Mouse (Mus musculus) midbrain, embryonic 15.5 days (tissue): Measurements from ENCODE around the gene Mospd2. TPM values are rescaled to one million over a fixed set of nuclear protein-coding genes. Genes with fewer than 3 reads are reported as not detected.

Experiments used
- ATAC-seq: fragments of 200-750 bp; cut with Nextera tagmentation; replicated peaks from 2 replicates; pipeline ENCODE4 v1.8.0; 2017; ENCODE audit warnings: moderate TSS enrichment
- H3K27ac ChIP-seq: fragments of 300-500 bp; sonication (generic); 2 replicates; pipeline ENCODE4 v1.5.1; 2015; ENCODE audit warnings: mild to moderate bottlenecking, inconsistent platforms
- H3K27me3 ChIP-seq: fragments of 300-500 bp; sonication (generic); replicated peaks from 2 replicates; pipeline ENCODE4 v1.6.1; 2015; ENCODE audit warnings: inconsistent platforms
- H3K36me3 ChIP-seq: fragments of 300-500 bp; sonication (generic); replicated peaks from 2 replicates; pipeline ENCODE4 v1.6.1; 2015; ENCODE audit warnings: inconsistent platforms
- H3K4me1 ChIP-seq: fragments of 300-500 bp; sonication (generic); 2 replicates; pipeline ENCODE4 v1.6.1; 2015; ENCODE audit warnings: inconsistent platforms
- H3K4me2 ChIP-seq: fragments of 300-500 bp; sonication (generic); 2 replicates; pipeline ENCODE4 v1.6.1; 2015; ENCODE audit warnings: inconsistent platforms, mild to moderate bottlenecking, moderate library complexity
- H3K4me3 ChIP-seq: fragments of 300-500 bp; sonication (generic); 2 replicates; pipeline ENCODE4 v1.5.1; 2015; ENCODE audit warnings: mild to moderate bottlenecking, inconsistent platforms
- H3K9ac ChIP-seq: fragments of 300-500 bp; sonication (generic); 2 replicates; pipeline ENCODE4 v1.6.1; 2015; ENCODE audit warnings: mild to moderate bottlenecking, inconsistent platforms
- H3K9me3 ChIP-seq: fragments of 300-500 bp; sonication (generic); 2 replicates; pipeline ENCODE4 v1.6.1; 2016; ENCODE audit warnings: inconsistent platforms
- WGBS: fragments of 180-500 bp; shearing (Covaris S2); methylation state at CpG from one replicate; pipeline ENCODE4 v1.1.7; 2015; ENCODE audit warnings: mixed read lengths; 5-methylcytosine and 5-hydroxymethylcytosine counted together
- polyA plus RNA-seq: library from polyadenylated mRNA; unstranded; fragments of >200 nt; fragmentation: Nextera tagmentation; extraction: Ambion mirVana; gene quantifications from 2 replicates; pipeline ENCODE4 v1.2.1, GENCODE M21; 2015

Mospd2 gene
- 13.3 and 14.0 TPM in 2 replicates for polyA plus RNA-seq

DNA sequence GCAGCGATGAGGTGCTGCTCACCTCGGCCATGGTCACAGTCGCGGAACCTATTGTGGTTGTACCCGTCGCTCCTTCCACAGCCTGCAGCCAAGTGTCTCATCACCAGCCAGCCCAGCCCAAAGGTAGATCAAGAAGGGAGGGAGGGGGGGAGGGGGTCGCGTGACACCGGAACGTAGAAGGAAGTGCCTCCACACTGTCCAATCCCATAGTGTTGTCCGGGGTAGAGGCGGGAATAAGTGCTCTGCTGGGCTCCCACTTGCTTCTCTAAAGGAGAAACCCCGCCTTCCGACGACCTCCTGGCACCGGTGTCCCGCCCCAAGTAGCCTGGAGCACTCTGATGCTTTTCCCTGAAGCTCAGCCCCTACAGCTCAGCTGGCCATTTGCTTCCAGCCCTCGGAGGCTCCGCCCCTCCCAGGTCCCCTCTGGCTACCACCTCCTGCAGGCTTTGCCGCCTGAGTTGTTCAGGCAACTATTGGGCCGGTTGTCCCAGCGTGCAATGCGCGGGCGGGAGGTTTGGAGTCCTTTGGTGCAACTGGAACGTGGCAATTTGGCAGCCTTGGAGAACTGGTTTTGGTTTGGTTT is at the start of gene Mospd2, which contains the start of gene Fancb:
Mospd2 (minus strand) TSS at position 183 of the 583 bp plus-strand sequence.
Fancb (plus strand) TSS at position 400 of the 583 bp plus-strand sequence.
- peak within 1 kb of the TSS; percentile 63 for H3K4me3 ChIP-seq
- ATAC-seq = peak; percentile 100
- peak within 1 kb of the TSS; percentile 52 for H3K9ac ChIP-seq
- WGBS = 17% methylated on average over 26 of the region's 26 CpGs
- H3K9me3 ChIP-seq = no peaks in the 10 kb centered on the region
- no peaks in the 10 kb centered on the region for H3K27me3 ChIP-seq
- peak within 1 kb of the TSS; percentile 49 for H3K4me2 ChIP-seq
- H3K27ac ChIP-seq = peak within 1 kb of the TSS; percentile 75
- peaks cover 3% of the 10 kb centered on the region; the same call in 1 of the 2 replicates for H3K4me1 ChIP-seq
- no peaks in the 10 kb centered on the region for H3K36me3 ChIP-seq

DNA sequence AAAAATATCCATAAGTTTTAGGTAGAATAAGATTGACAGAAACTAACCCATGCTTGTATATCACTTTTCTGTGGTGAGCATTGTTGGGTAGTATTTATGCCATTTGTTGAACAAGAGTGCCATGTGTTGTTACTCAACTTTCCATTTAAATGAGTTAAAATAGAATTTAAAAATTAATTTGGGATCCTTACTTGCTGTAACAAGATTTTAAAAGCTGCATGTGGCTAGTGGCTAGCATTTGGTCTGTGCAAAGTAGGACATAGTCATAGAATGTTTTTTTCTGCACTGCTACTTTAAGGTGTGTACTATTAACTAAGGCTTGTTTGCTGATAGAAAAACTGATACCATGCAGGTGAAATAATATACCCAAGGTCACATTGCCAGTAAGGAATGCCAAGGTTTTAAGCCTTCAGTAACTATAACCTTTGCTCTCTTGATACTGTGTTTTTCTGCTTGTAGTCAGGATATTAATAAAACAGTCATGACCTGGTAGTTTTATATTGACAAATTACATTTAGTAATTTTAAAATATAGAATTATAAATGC is 24.7 kb upstream of the Mospd2 start, which contains the start of gene Gm17604:
Gm17604 (minus strand) TSS at position 51 of the 546 bp plus-strand sequence.
- Histone ChIP-seq H3K27me3 (peaks cover 4% of the 10 kb centered on the region; the same call in 1 of the 2 replicates), H3K27ac (no peak within 1 kb of the TSS), H3K4me3 (no peak within 1 kb of the TSS), H3K36me3 (no peaks in the 10 kb centered on the region), H3K4me1 (no peaks in the 10 kb centered on the region), H3K9ac (no peak within 1 kb of the TSS), H3K4me2 (no peak within 1 kb of the TSS), H3K9me3 (no peaks in the 10 kb centered on the region)
- ATAC-seq = no peak

DNA sequence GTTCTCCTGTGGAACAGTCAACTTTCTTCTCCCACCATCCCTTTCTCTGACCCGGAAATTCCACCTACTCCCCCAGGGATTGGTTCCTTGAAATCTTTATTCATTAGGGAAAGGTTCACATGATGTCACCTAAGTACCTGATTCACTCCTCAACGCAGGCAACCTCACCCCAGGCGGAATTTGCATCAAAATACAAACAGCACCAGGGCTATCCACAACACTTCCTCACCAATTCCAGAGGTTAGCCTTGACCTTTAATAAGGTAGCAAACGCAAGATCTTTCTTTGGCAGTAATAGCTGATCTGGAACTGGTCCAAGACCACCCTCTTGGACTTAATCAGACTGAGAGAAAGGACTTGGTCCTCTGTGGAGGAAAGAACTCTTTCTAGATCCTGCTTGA is 23.0 kb upstream of the Mospd2 start:
- ATAC-seq = no peak
- Histone ChIP-seq H3K27me3 (peaks cover 4% of the 10 kb centered on the region; the same call in 1 of the 2 replicates), H3K36me3 (no peaks in the 10 kb centered on the region), H3K4me2 (no peak overlapping the region), H3K9me3 (no peaks in the 10 kb centered on the region), H3K9ac (no peak overlapping the region), H3K4me3 (no peak overlapping the region), H3K4me1 (no peaks in the 10 kb centered on the region), H3K27ac (no peak overlapping the region)
- 42% methylated on average over 4 of the region's 4 CpGs for WGBS

DNA sequence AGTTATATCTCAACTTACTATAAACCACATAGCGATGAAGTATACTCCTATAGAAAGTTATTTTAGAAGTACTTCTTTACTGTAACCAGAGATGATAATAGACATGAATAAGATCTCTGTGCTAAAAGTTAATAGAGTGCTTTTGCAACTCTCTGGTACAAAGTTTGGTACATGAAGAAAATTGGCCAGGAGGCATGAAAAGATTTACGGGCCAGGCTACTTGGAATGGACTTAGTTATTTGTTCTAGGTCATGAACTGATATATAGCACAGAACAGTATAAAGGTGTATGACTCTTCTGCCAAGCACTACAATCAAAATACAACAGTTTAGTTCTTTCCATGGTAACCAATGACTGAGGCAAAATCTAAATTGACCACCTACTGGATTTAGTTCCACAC is 1.3 kb downstream of the Mospd2 start:
- peak overlapping the region; percentile 63; the same call in 1 of the 2 replicates for H3K4me3 ChIP-seq
- peak overlapping the region; percentile 49; the same call in 1 of the 2 replicates for H3K4me2 ChIP-seq
- WGBS = 97% methylated on average over 2 of the region's 2 CpGs
- peaks cover 3% of the 10 kb centered on the region; the same call in 1 of the 2 replicates for H3K4me1 ChIP-seq
- no peak overlapping the region for H3K27ac ChIP-seq
- no peaks in the 10 kb centered on the region for H3K9me3 ChIP-seq
- no peaks in the 10 kb centered on the region for H3K27me3 ChIP-seq
- no peak overlapping the region for H3K9ac ChIP-seq
- no peak for ATAC-seq
- H3K36me3 ChIP-seq = no peaks in the 10 kb centered on the region

DNA sequence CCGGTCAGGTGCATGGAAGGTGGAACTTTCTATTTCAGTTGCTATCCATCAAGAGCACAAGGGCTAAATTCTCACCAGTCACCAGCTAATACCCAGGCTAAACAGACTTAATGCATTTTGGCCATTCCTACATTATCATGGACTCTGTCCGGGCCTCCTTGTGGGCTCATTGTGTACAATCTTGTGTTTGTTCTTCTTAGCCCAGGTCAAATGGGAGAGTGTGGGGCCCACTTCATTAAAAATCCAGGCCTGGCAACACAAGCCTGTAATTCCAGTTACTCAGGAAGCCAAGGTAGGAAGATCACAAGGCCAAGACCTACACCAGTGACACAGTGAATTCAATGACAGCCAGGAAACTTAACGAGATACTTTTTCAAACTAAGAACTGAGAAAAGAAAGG is 9.0 kb downstream of the Mospd2 start:
- H3K36me3 ChIP-seq = no peaks in the 10 kb centered on the region
- 79% methylated on average over 3 of the region's 3 CpGs for WGBS
- H3K27me3 ChIP-seq = no peaks in the 10 kb centered on the region
- ATAC-seq = no peak
- no peaks in the 10 kb centered on the region for H3K9me3 ChIP-seq
- no peaks in the 10 kb centered on the region for H3K4me1 ChIP-seq
- no peak overlapping the region for H3K4me3 ChIP-seq
- H3K27ac ChIP-seq = no peak overlapping the region
- H3K4me2 ChIP-seq = no peak overlapping the region
- H3K9ac ChIP-seq = no peak overlapping the region

DNA sequence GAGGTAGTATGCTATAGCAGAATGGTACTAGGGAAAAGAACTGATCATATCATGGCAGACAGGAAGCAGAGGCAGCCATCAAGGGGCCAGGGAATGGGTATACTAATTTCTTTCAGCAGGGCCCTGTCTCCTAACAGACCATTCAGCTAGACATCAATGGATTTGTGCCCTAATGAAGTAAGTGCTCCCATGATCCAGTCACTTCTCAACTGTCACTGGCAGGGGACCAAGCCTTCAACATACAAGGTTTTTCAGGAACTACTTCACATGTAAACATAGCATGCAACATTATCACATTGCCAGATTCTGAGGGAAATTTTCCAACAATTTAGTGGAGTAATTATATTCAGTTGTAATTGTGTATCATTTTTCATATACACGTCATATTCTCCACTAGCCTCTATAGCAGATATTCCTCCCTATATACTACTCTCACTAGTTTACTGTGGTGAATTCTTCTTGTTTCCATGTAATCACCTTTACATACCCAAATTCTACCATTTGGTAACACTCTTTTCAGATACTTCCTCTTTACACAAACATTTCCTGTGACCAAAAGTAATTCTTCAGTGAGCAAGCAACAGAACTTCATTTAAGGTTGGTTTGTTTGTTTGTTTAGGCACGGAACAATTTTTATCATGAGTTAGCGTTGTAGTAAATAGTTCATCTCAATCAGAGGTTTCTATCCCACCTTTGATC is 14.3 kb downstream of the Mospd2 start:
- Histone ChIP-seq H3K9ac (no peak overlapping the region), H3K27ac (no peak overlapping the region), H3K4me2 (no peak overlapping the region), H3K36me3 (no peaks in the 10 kb centered on the region), H3K27me3 (no peaks in the 10 kb centered on the region), H3K4me1 (no peaks in the 10 kb centered on the region), H3K4me3 (no peak overlapping the region), H3K9me3 (no peaks in the 10 kb centered on the region)
- ATAC-seq = no peak
- WGBS = 88% methylated on average over 3 of the region's 3 CpGs

DNA sequence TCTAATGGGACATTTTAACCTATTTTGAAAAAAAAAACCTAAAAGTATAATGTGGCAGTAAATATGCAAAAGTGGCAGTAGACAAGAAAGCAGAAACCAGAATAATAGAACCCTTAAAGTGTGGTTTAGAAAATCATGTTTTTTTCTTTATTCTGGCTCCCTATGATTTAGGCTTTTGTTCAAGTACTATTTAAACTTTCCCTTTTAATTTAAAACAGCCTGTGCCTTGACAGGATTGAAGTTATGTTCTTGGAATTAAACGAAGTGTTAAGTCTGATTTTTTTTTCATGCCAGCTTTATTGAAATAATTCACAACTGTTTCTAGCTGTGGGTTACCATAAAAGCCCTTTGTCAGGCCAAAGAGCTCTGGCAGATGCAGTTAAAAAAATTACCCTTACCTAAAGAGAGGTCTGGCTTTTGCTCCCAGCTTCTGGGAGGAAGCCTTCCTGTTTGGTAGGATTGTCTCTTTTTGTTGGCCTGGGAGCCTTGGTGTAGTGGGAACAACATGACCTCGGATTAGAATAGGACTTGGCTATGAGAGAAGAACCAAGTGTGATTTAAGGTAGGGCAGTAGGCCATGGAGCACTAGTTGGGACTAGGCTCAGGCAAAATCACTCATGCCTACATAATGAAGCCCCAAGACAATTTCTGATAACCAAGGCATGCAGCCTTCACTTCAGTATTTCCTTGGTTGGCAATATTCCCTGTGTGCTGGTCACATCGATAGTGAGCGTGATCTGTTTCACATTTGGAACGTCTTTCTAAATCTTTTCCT is 27.4 kb downstream of the Mospd2 start:
- Histone ChIP-seq H3K36me3 (no peaks in the 10 kb centered on the region), H3K27me3 (no peaks in the 10 kb centered on the region), H3K27ac (no peak overlapping the region), H3K4me3 (no peak overlapping the region), H3K4me2 (no peak overlapping the region), H3K4me1 (no peaks in the 10 kb centered on the region), H3K9ac (no peak overlapping the region), H3K9me3 (no peaks in the 10 kb centered on the region)
- WGBS = 83% methylated on average over 5 of the region's 5 CpGs
- no peak for ATAC-seq

DNA sequence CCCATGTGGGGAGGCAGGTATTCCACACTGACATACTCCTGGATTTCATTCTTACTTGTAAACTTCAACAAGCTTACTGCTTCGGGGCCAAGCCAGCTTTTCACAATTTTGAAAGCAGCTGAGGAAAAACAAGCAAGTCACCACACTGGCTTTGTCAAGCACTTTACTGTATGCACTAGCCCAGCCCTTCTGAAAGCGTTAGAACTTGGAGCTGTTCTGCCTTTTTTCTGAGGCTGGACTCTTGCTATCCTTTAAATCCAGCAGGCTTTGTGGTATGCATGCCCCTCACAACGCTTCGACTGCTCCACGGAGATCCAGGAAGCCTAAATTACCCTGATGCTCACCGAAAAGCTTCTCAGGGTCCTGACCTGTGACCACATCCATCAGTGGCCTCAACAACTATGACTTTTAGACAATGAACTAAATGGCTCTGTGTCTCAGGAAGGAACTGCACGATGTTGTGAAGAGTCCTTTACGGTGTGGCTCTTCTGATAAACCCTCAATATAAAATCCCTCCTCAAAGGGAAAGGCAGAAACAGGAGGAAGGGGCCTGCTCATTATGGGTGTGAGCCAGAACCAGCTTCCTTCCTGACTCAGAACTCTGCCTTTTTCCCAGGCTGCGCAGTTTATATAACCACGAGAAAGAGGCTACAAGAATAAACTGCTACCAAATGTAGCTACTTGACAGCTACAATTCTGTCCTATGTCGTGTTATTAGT is 28.2 kb downstream of the Mospd2 start:
- 85% methylated on average over 11 of the region's 11 CpGs for WGBS
- Histone ChIP-seq H3K36me3 (no peaks in the 10 kb centered on the region), H3K4me1 (no peaks in the 10 kb centered on the region), H3K27ac (no peak overlapping the region), H3K4me2 (no peak overlapping the region), H3K9me3 (no peaks in the 10 kb centered on the region), H3K4me3 (no peak overlapping the region), H3K9ac (no peak overlapping the region), H3K27me3 (no peaks in the 10 kb centered on the region)
- no peak for ATAC-seq

DNA sequence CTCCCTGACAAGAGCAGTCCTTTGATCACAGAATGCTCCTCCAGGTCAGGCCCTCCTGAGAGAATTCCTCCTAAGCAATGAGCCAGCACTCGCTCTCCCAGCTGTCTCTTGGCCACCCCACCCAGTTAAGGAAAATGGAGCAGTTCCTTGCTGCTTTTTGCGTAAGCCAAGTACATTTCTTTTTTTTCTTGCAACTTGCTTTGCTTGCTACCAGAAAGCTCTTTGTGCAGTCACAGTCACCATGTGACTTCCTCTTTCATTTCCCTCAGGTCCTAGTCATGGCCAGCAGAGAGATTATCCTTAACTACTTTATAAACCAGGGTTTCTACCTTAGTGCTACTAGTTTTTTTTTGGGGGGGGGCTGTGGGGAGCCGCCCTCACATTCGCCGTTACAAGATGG is 38.6 kb downstream of the Mospd2 start:
- Histone ChIP-seq H3K36me3 (no peaks in the 10 kb centered on the region), H3K9ac (no peak overlapping the region), H3K27me3 (no peaks in the 10 kb centered on the region), H3K27ac (no peak overlapping the region), H3K4me2 (no peak overlapping the region), H3K4me1 (no peaks in the 10 kb centered on the region), H3K4me3 (no peak overlapping the region), H3K9me3 (no peaks in the 10 kb centered on the region)
- 95% methylated on average over 5 of the region's 5 CpGs for WGBS
- no peak for ATAC-seq

DNA sequence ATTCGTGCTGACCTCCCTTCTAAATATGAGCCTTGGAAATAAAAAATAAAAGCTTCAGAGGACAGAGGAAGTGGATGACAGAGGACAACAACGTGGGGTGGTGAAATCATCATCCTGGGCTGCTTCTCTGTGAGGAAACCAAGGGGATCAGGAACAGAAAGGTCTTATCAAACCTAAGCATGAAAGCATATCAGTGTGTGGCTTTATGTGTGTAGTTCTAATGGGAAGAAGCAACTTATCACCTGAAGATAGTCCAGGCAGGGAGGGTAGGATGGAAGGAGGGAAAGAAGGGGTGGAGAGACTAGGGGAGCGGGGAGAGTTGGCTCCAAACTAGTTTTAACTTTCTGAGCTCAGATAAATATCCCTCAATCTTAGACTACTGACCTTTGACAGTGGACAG is 67.2 kb downstream of the Mospd2 start:
- ATAC-seq = no peak
- H3K4me1 ChIP-seq = no peaks in the 10 kb centered on the region
- H3K4me3 ChIP-seq = no peak overlapping the region
- no peaks in the 10 kb centered on the region for H3K27me3 ChIP-seq
- 77% methylated on average over 3 of the region's 3 CpGs for WGBS
- H3K36me3 ChIP-seq = no peaks in the 10 kb centered on the region
- H3K4me2 ChIP-seq = no peak overlapping the region
- H3K27ac ChIP-seq = no peak overlapping the region
- H3K9ac ChIP-seq = no peak overlapping the region
- H3K9me3 ChIP-seq = no peaks in the 10 kb centered on the region

DNA sequence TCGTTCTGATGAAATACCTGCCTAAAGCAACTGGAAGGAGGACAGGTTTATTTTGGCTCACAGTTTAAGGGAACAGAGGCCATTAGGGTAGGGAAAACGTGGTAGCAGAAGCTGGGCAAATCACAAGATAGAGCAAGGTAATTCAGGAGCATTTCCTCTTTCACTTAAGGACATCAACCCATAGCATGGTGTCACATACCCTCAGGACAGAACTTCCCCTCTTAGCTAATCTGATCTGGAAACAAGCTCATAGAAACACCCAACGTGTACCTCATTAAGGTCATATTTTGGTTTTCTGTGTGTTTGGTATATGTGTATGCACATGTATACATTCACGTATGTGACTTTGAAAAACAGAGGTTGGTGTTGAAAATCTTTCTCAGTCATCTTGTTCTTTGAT is 68.0 kb downstream of the Mospd2 start:
- H3K9ac ChIP-seq = no peak overlapping the region
- H3K27me3 ChIP-seq = no peaks in the 10 kb centered on the region
- no peak overlapping the region for H3K4me3 ChIP-seq
- ATAC-seq = no peak
- H3K36me3 ChIP-seq = no peaks in the 10 kb centered on the region
- no peaks in the 10 kb centered on the region for H3K9me3 ChIP-seq
- no peak overlapping the region for H3K4me2 ChIP-seq
- H3K27ac ChIP-seq = no peak overlapping the region
- H3K4me1 ChIP-seq = no peaks in the 10 kb centered on the region
- WGBS = 74% methylated on average over 4 of the region's 4 CpGs

DNA sequence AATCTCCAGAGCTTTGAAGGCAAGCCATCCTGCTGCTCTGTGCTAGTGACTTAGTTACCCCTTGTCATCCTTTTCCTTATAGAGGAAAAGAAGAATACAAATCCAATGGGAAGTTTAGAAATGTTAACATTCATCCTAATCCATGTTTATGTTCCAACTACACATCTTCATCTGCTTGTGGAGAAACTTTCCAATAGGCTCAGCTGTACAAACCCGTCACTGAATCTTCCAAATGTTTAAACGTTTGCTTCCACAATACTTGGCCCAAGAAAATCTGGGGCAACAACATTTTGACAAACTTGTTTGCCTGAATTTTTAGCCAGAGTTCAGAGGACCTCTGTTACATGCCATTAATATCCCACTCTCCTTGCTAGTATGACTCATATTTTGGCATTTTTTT is 78.3 kb downstream of the Mospd2 start:
- 82% methylated on average over 2 of the region's 2 CpGs for WGBS
- no peak overlapping the region for H3K4me2 ChIP-seq
- H3K4me3 ChIP-seq = no peak overlapping the region
- ATAC-seq = no peak
- H3K9me3 ChIP-seq = no peaks in the 10 kb centered on the region
- H3K27me3 ChIP-seq = no peaks in the 10 kb centered on the region
- no peak overlapping the region for H3K27ac ChIP-seq
- H3K36me3 ChIP-seq = no peaks in the 10 kb centered on the region
- no peaks in the 10 kb centered on the region for H3K4me1 ChIP-seq
- no peak overlapping the region for H3K9ac ChIP-seq
